Mouse (Mus musculus): ENCODE data around the gene Sema6b. TPM values are rescaled to one million over a fixed set of nuclear protein-coding genes. Genes with fewer than 3 reads are reported as not detected.

The Sema6b gene
- total RNA-seq, 2 experiments from 2014 or later, result 117 to 125 TPM

DNA sequence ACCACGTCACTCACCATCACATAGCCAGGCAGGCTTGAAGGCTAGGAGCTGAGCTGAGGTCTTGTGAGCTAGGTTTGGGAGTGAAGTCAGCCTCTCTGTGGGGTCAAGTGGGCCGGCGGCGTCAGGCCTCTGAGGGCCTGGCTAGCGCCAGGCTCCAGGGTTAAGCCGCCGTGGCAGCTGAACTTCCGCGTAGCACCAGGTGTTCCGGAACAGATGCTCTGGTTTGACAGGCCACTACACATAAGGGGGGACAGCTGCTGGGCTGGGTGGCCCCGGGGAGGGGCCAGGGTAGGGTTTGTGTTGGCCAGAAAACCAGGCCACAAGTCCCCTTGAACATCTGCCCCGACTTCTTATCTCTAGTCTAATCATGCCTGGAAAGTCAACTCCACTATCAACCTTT lies 7.3 kb upstream of the Sema6b start:
- no peak for DNase-seq (ENCODE audit: low spot score in 2 of 2)

- no peak for DNase-seq (ENCODE audit: low spot score in 2 of 2)
Observed at GRCm38 (mm10) chr17:56146131-56146530, 6.0 kb upstream of the Sema6b start.

DNA sequence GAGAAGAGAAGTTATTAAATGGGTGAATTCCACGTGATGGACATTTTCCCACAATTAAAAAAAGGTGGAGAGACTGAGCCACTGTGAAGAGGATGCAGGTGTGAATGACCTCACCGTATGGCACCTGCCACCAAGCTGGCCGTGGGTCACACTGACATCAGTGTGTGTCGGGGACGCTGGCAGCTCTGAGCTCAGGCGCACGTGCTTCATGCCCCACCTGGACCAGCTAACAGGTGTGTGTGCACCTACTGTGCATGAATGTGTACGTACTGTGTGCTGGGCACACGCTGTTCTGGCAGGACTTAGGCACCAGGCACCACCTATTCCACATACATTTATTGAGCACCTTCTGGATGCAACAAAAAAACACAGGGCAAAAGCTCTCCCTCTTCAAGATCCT lies 4.4 kb upstream of the Sema6b start:
- no peak for DNase-seq (ENCODE audit: low spot score in 2 of 2)

GRCm38 (mm10) chr17:56141702-56142605 lies 1.8 kb upstream of the Sema6b start:
- DNase-seq (ENCODE audit: low spot score in 2 of 2), result peak; percentile 72 to 76

DNA sequence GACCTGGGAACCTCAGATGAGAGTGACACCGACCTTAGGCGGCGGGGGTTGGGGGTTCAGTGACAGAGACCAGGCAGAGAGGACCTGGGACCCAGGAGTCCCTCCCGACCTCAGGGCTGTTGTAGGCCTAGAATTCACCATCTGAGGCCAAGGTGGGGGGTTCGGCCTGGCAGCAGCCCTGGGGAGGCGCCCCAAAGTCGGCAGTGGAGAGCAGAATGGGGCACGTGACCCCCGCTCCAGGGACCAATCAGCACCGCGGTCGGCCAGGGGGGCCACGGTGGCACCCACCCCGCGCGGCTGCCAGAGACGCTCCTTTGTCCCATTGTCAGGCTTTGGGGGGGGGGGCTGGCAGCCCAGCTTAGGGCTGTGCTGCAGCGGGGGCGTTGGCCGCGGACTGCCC lies 788 bp downstream of the Sema6b start:
- peak; percentile 50 to 64 for DNase-seq (ENCODE audit: low spot score in 2 of 2)

DNA sequence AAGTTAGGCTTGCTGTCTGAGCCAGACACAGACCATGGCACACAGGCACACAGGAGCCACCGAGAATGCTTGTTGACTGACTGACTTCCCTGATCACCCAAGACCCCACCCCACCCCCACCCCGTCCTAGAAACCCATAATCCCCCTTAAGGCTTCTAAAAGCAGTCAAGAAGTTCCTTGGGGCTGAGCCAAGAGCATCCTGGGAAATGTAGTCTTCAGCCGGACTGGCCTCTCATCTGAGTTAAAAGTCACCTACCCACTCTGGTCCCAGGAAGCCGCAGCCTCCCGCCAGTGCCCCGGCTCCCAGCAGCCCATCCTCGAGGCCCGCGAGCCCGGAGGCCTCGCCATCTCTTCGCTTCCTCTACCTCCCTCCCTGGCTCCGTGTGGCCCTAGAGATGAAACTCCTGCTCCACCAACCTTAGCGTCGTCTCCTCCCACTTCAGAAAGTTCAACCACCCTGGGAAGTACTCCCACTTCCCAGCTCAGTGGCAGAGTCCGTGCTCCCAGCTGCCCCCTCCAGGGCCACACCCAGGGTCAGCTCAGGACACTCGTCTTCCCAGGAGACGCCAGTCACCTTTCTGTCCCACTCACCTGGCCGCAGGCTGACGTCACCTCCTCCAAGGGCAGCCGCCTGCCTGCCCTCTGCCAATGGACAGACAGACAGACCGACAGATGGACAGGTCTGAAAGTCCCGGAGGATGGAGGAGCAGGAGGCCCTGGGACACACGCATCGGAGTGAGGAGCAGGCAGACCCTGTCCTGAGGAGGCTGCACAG lies 2.1 kb downstream of the Sema6b start:
- no peak for DNase-seq (ENCODE audit: low spot score in 2 of 2)

GRCm38 (mm10) chr17:56136558-56136957 lies 3.6 kb downstream of the Sema6b start:
- no peak for DNase-seq (ENCODE audit: low spot score in 2 of 2)

- DNase-seq (ENCODE audit: low spot score in 2 of 2), result peak; percentile 64 to 75
Observed at GRCm38 (mm10) chr17:56134463-56134971, 5.6 kb downstream of the Sema6b start.

DNA sequence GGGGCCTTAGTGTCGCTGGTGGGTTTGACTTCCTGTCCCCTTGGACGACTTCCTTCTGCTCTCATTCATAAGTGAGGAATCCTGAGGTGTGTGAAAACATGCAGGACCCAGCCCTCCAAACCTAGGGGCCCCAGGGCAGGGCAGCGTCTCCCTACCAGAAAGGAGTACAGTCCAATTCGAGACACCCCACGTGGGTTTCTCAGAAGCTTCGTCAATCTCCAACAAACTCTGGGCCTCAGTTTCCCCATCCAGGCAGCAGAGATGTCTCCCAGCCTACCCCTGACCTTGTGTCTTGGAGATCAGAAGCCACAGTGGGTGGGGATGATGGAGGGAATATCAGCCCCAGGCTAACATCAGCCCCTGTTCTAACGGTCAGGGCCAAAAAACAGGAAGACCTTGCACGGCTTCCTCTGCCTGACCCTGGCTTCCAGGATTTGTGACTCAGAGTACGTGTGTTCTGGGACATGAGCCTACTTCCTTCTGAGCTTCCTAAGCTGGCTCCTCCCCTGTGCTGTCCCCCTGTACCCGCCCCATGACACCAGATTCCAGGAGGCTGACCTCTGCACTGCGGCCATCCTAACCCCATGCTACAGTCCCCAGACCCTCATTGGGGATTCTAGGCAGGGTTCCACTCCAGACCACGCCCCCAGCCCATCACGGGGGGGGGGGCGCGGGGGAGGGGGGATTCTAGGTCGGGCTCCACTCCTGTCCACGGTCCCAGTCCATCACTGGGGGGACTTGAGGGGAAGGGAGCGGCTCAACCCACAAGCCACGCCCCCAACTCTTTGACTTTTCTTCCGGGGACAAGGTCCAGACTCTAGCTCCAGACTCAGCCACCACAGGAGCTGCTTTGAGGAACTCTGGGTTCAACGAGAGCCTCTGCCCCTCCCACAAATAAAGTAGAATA lies 6.4 kb downstream of the Sema6b start:
- no peak for DNase-seq (ENCODE audit: low spot score in 2 of 2)

- DNase-seq (ENCODE audit: low spot score in 2 of 2), result peak; percentile 67 to 69
Observed at GRCm38 (mm10) chr17:56132661-56133060, 7.5 kb downstream of the Sema6b start.

DNA sequence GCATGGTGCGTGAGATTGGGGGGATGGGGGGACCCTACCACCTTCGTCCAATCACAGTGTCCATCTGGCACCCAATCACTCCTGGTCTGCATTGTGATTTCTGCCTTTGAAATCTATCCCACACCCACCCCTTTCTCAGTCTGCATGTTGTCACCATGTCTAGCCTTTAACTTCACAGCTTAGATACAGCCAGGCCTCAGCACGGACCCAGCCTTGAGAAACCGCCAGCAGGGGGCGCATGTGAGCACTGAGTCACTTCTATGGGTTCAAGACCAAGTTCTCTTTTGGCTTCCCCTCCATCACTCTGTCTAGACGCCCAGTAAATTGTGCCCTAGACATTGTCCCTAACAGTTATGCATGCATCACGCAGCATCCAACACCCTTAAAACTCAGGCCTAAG lies 8.3 kb downstream of the Sema6b start:
- DNase-seq (ENCODE audit: low spot score in 2 of 2), result peak; percentile 71 to 78

DNA sequence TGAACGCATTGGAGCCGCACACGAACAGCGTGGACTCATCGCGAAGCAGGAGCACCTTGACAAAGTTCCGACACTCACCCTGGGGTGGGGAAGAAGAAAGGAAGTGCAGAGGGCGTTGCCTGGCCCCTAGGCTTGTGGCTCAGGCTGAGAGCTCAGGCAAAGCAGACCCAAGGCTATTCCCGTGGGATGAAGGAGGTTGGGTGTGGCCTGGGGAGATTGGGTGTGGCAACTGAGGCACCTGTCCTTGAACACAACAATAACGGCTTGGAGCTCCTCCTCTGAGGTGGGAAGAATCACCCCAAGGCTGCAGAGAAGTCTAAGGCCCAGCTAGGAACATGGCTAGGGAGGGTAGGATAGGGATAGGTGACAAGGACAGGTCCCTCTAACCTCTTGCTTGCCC lies 9.0 kb downstream of the Sema6b start:
- DNase-seq (ENCODE audit: low spot score in 2 of 2), result no peak

DNA sequence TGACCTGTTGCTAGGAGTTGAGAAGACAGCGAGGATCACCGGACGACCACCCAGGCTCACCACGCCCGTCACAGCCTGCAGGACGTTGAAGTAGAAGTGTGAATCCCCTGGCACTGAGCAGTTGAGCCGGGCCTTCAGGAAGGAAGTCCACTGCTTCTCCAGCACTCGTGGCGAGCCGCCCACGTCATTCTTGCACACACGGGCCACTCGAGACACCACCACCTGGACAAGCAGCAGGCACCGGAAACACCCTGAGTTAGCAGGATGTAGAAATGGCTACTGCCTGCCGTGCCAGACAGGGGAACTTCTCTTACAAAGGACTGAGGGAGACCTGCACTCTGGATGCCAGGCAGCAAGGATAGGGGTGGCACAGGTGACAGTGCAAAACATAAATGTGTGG lies 11.9 kb downstream of the Sema6b start:
- DNase-seq (ENCODE audit: low spot score in 2 of 2), result no peak

GRCm38 (mm10) chr17:56126175-56126574 lies 14.0 kb downstream of the Sema6b start:
- DNase-seq (ENCODE audit: low spot score in 2 of 2), result no peak

DNA sequence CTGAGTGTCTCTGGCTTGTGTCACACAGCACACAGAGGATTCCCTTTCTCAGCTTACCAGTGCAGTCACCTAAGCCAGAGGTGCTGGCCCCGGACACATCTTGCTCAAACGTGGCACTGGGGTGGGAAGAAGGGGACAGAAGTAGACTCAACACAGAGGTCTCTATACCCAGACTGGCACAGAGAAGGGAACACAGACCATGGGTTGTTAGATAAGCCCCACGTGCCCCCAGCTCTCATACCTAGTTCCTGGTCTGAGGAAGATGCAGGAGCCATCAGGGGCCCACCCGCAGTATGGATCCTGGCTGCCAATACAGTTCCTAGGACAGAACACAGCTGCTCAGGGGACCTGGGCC lies 14.9 kb downstream of the Sema6b start:
- DNase-seq (ENCODE audit: low spot score in 2 of 2), result no peak

DNA sequence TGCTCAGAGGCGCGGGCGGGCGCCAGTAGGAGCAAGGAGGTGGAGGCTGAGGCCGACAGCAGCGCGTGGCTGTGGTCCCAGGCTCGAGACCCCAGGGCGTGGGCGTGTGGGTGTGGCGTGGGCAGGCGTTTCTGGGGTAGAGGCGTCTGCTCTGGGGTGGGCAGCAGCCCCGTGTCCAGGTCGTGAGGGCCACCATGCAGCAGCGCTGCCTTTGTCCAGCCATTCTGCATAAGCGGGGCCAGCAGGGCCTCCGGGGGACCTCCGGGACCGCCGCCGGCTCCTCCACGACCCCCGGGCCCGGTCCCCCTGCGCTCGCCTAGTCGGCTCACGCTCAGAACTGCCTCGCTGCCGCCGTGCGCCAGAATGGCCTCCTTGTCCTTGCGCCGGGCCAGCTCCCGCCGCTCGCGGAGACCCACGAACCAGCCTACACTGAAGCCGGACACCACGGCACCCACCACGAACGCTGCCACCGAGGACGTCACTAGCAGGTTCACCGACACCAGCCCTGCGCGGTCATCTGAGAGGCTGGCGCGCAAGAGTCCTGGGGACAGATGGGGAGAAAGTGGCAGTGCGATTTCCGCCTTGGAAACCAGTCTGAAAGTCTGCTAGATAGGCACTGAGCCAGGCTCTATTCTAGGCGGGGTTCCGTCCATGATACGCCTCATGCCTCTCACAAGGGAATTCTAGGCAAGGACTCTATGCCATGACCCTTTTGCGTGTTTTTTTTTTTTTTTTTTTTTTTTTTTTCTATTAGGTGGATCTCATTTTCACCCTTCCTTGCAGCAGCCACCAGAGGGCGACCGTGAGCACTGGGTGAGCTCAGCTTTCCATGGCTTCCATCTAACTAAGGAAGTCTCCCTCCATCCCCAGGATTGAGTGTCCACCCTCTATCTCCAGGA lies 15.5 kb downstream of the Sema6b start:
- peak; percentile 67 to 69 for DNase-seq (ENCODE audit: low spot score in 2 of 2)

GRCm38 (mm10) chr17:56123681-56124340 lies 16.3 kb downstream of the Sema6b start:
- DNase-seq (ENCODE audit: low spot score in 2 of 2), result no peak

GRCm38 (mm10) chr17:56123161-56123560 lies 17.0 kb downstream of the Sema6b start:
- no peak for DNase-seq (ENCODE audit: low spot score in 2 of 2)

DNA sequence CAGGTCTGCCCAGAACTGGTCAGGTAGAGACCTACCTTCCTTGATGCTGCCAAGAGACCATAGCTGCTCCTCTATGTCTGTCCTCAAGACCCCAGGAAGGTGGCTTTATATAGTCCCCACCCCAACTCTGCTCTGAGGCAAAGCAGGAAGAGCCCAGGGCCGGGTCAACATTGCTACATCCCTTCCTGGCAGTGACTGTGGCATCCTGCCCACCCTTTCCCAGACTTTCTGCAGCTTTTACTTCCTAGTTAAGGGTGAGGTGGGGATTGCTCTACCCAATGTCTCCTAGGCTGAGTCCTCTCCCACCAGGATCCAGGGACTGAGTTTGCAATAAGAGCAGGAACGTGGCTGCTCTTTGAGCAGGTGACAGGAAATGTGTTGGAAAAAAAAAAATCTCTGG lies 18.3 kb downstream of the Sema6b start, which contains the start of gene Lrg1:
Lrg1 (minus strand) TSS at position 176 of the 400 bp plus-strand sequence.
- DNase-seq (ENCODE audit: low spot score in 2 of 2), result no peak

All from layer of hippocampus, postnatal 10 days (tissue).